Mouse (Mus musculus) liver, adult 2 months (tissue): Measurements from ENCODE around the gene Prcd. TPM values are rescaled to one million over a fixed set of nuclear protein-coding genes. Genes with fewer than 3 reads are reported as not detected.
A peak's percentile ranks its signal among the peaks of the same experiment; 100 is the strongest.

Experiments
- DNase-seq: peaks from one replicate; pipeline ENCODE4 v3.0.0-alpha.2; 2011; ENCODE audit warnings: low read depth, low spot score; ENCODE audit errors: extremely low read depth
- H3K27ac ChIP-seq: fragments of 200-500 bp; replicated peaks from 2 replicates; pipeline ENCODE4 v1.5.1; 2012; ENCODE audit warnings: low read depth, mild to moderate bottlenecking, control low read depth, inconsistent platforms, low read length; ENCODE audit not compliant: insufficient read depth
- H3K27me3 ChIP-seq: fragments of 200-500 bp; 2 replicates; pipeline ENCODE4 v1.6.1; 2012; ENCODE audit warnings: mild to moderate bottlenecking, moderate library complexity, low read length, inconsistent platforms; ENCODE audit not compliant: control insufficient read depth, insufficient read depth
- H3K36me3 ChIP-seq: fragments of 200-500 bp; 2 replicates; pipeline ENCODE4 v1.6.1; 2012; ENCODE audit warnings: low read length, inconsistent platforms; ENCODE audit not compliant: control insufficient read depth, insufficient read depth
- H3K4me1 ChIP-seq: fragments of 200-500 bp; 2 replicates; pipeline ENCODE4 v1.6.1; 2011; ENCODE audit warnings: low read length; ENCODE audit not compliant: control insufficient read depth, insufficient read depth
- H3K4me3 ChIP-seq: fragments of 200-500 bp; 2 replicates; pipeline ENCODE4 v1.5.1; 2011; ENCODE audit warnings: low read depth, mild to moderate bottlenecking, control low read depth, low read length, moderate library complexity; ENCODE audit not compliant: insufficient read depth
- H3K79me2 ChIP-seq: fragments of 200-500 bp; 2 replicates; pipeline ENCODE4 v1.6.1; 2012; ENCODE audit warnings: inconsistent platforms, mild to moderate bottlenecking, low read length, moderate library complexity; ENCODE audit not compliant: control insufficient read depth, insufficient read depth
- H3K9ac ChIP-seq: fragments of 200-500 bp; 2 replicates; pipeline ENCODE4 v1.6.1; 2012; ENCODE audit warnings: low read depth, mild to moderate bottlenecking, control low read depth, inconsistent platforms, low read length
- CTCF ChIP-seq: fragments of 200-500 bp; IDR thresholded peaks from 2 replicates; pipeline ENCODE4 v1.5.1; 2011; ENCODE audit warnings: low read depth, low read length, control low read depth
- POLR2A ChIP-seq: fragments of 200-500 bp; IDR thresholded peaks from 2 replicates; pipeline ENCODE4 v1.6.1; 2011; ENCODE audit warnings: low read length, control low read depth; ENCODE audit not compliant: insufficient read depth; ENCODE audit errors: extremely low read depth
- WGBS: fragments of 180-500 bp; shearing (Covaris S2); methylation state at CpG from one replicate; pipeline ENCODE4 v1.1.7; 2018; 5-methylcytosine and 5-hydroxymethylcytosine counted together
- polyA plus RNA-seq: library from polyadenylated mRNA; depleted of rRNA; stranded (reverse); fragments of >200 nt; gene quantifications from 2 replicates; pipeline ENCODE4 v1.2.3, GENCODE M21; 2012
- total RNA-seq: library from RNA; depleted of rRNA; stranded (reverse); fragments of >200 nt; gene quantifications from 2 replicates; pipeline ENCODE4 v1.2.3, GENCODE M21; 2014

Gene Prcd
- total and polyA plus RNA-seq, 2 experiments: not detected

- 75% methylated on average over 16 of the region's 16 CpGs for WGBS
- no peak for TF ChIP-seq POLR2A
- TF ChIP-seq CTCF: no peak
- Histone ChIP-seq H3K4me3 (no peak overlapping the region), H3K27me3 (peaks cover 10% of the 10 kb centered on the region; the same call in 1 of the 2 replicates), H3K9ac (no peak overlapping the region), H3K4me1 (no peaks in the 10 kb centered on the region), H3K36me3 (no peaks in the 10 kb centered on the region), H3K27ac (no peak overlapping the region), H3K79me2 (no peaks in the 10 kb centered on the region)
- no peak for DNase-seq
Observed at GRCm38 (mm10) chr11:116656348-116657191, 3.2 kb downstream of the Prcd start.

DNA sequence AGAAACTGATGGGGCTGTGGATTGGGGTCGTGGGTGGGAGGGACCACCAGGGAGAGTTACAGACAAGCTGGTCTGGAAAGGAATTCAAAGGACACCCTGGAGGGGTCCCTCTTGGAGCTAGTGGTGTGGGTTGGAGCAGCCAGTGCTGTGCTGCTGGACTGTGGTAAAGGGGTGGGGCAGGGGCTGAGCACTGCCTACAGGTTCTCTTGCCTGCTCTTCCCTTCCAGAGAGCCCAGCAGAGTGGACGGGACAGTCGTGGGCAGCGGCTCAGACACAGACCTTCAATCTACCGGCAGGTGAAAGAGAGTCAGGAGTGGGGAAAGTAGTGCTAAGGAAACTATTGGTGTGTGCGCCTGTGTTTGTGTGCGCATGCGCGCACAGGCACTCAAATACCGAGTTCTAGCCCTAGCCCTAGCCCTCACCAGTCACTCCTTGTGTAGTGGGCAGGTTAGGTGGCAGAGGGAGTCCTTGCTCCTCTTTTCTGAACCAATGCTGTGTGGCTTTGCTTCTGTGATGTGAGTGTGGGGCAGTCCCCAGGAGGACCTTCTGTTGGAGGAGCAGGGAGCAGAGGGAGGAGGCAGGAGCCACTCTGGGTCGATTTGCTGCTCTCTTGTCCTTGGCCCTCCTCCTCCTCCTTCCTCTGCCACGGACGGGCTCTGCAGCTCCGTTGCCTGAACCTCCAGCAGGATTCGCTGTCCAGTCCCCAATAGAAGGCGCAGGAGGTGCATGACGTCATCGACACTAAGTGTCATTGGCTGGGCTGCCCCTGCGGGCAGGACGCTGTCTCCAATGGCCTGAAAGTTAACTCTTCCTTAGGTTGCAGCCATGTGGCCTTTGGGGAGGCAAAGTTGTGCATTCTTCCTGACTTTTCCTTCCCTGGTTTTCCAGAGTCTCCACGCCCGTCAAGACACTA lies 4.2 kb downstream of the Prcd start:
- Histone ChIP-seq H3K4me3 (peak overlapping the region; percentile 7), H3K27me3 (peaks cover 10% of the 10 kb centered on the region; the same call in 1 of the 2 replicates), H3K36me3 (no peaks in the 10 kb centered on the region), H3K27ac (peak overlapping the region; percentile 40; the same call in 1 of the 2 replicates), H3K4me1 (no peaks in the 10 kb centered on the region), H3K9ac (peak overlapping the region; percentile 60), H3K79me2 (no peaks in the 10 kb centered on the region)
- TF ChIP-seq CTCF: peak; percentile 34; the same call in 1 of the 2 replicates
- peak; percentile 68; the same call in 1 of the 2 replicates for TF ChIP-seq POLR2A
- peak; percentile 85 for DNase-seq
- WGBS: 11% methylated on average over 22 of the region's 22 CpGs

DNA sequence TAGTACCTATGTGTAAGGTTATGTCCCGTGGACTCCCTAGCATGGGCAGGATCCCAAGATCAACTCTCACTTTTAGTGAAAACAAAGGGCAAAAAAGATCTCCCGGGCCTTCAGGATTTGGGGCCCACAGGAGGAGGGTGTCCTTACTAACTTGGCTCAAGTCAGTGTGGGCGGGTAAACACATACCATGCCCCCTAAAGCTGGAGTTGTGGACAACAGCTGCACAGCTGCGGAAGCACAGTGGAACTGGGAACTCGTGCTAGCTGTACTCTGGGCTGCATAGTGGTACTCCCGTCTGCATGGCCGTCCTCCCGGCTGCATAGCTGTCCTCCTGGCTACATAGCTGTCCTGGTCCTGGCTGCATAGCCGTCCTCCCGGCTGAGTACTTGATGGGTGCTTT lies 4.9 kb downstream of the Prcd start:
- no peak for DNase-seq
- Histone ChIP-seq H3K27me3 (peaks cover 10% of the 10 kb centered on the region; the same call in 1 of the 2 replicates), H3K9ac (no peak overlapping the region), H3K27ac (no peak overlapping the region), H3K79me2 (no peaks in the 10 kb centered on the region), H3K4me1 (no peaks in the 10 kb centered on the region), H3K4me3 (no peak overlapping the region), H3K36me3 (no peaks in the 10 kb centered on the region)
- TF ChIP-seq CTCF (no peak), POLR2A (no peak)
- 75% methylated on average over 10 of the region's 10 CpGs for WGBS

- WGBS: 86% methylated on average over 15 of the region's 15 CpGs
- peaks cover 4% of the 10 kb centered on the region; the same call in 1 of the 2 replicates for H3K27me3 ChIP-seq
Observed at GRCm38 (mm10) chr11:116659027-116659621, 5.8 kb downstream of the Prcd start.

GRCm38 (mm10) chr11:116660181-116660580 lies 6.8 kb downstream of the Prcd start:
- no peaks in the 10 kb centered on the region for H3K27me3 ChIP-seq
- TF ChIP-seq POLR2A (no peak), CTCF (no peak)
- no peak overlapping the region for H3K4me3 ChIP-seq
- WGBS: 87% methylated on average over 9 of the region's 9 CpGs
- no peaks in the 10 kb centered on the region for H3K4me1 ChIP-seq
- DNase-seq: no peak
- H3K27ac ChIP-seq: no peak overlapping the region
- H3K79me2 ChIP-seq: no peaks in the 10 kb centered on the region
- no peak overlapping the region for H3K9ac ChIP-seq
- no peaks in the 10 kb centered on the region for H3K36me3 ChIP-seq

More at GRCm38 (mm10) chr11:116659027-116659621, 5.8 kb downstream of the Prcd start:
- TF ChIP-seq POLR2A (no peak), CTCF (no peak)
- Histone ChIP-seq H3K79me2 (no peaks in the 10 kb centered on the region), H3K4me3 (no peak overlapping the region), H3K4me1 (no peaks in the 10 kb centered on the region), H3K9ac (no peak overlapping the region), H3K36me3 (no peaks in the 10 kb centered on the region), H3K27ac (no peak overlapping the region)
- DNase-seq: no peak
